Mouse (Mus musculus) left cerebral cortex, postnatal 25 days (tissue): ENCODE measurements at regions not wholly inside any gene's neighbourhood (a gene's known extent, or its start where the extent isn't known, plus 50 kb on each side); places are given as distances from the start of the nearest gene placed in this dataset.
"Not testable (repeated sequence)": the region's sequence is repeated elsewhere in the genome, so short reads cannot be mapped to it uniquely, and the experiment has no call there.

Source experiments
- DNase-seq, 2 experiments: peaks; one replicate each; pipeline ENCODE4 v3.0.0; 2022; ENCODE audit warnings: low spot score in 2 of 2, mixed read lengths in 1 of 2
- intact Hi-C: fragments of 180-260 bp; cut with DNase I; formaldehyde crosslinking; loops from one replicate; pipeline ENCODE4 v1.15.1; 2025

DNA sequence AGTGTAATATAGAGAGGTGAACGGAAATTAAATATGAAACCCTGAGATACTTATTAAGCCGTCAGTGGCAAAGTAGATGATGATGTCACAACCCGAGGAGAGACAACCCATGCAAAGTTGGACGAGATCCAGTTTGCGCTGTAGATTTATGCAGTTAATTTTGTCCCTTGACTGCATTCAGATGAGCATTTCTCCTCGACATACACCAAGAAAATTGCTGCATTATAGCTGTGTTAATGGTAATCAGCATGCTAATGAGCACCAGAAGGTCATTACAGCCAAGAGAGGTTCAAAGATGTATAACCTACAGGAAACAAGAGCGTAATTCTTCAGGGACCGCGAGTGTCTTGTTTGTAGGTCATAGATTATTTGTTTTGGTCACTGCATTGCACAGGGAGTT, 313.2 kb downstream of the Rbm26 start:
- intact Hi-C loops, result no loop called here
- DNase-seq, result no peak

DNA sequence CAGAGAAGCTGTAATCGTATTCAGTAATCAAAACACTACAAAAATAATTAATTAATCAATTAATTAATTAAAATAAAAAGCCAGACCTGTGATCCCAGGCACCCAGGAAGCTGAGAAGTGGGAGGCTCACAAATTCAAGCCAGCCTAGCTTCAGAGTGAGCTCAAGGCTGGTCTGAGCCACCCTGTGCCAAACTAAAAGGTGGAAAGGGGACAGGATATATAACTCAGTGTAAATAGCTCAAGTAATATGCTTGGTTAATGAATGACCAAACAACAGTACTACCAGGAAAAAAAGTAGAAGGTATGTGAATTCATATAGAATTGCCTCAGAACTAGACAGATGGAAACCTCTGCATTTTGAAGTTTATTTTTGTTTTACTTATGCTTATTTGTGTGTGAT, 321.2 kb downstream of the Rbm26 start:
- no peak for DNase-seq
- intact Hi-C loops, result no loop called here

DNA sequence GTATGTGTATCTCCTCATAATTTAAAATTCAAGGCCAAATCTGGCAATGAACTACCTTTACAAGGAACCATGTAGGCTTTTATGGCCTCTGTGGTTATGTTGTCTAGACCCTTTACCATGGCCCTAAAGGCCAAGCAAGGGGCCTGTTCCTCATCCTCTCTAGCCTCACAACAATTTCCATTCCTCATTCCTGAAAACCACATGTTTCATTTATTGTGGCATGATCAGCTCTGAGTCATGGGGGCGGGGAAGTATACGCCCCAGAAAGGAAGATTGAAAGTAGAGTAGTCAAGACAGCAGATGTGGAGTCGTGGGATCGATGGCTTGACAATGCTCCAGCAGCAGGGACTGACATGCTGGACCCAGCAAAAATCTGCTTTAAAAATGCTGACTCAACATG, 326.8 kb upstream of the Rnf219 start:
- intact Hi-C loops, result no loop called here
- DNase-seq, result no peak

DNA sequence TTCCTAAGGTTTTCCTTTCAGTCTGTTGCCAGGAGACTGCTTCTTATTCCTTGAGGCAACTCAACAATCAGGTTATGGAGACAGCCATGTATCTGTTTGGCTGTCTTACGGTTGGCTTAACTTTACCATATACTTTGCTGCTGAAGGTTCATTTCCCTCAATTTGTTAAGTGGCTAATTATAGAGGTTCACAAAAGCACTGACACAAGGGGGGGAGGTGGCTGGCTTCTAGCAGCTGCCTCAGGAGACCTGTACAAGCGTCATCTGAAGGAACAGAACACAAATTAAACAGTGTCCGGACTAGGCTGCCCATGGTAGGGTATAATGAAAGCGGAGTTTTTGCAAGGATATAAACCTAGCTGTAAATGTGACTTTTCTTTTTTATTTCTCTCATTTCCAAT, 305.0 kb upstream of the Rnf219 start:
- DNase-seq, result no peak
- intact Hi-C loops, result no loop called here

DNA sequence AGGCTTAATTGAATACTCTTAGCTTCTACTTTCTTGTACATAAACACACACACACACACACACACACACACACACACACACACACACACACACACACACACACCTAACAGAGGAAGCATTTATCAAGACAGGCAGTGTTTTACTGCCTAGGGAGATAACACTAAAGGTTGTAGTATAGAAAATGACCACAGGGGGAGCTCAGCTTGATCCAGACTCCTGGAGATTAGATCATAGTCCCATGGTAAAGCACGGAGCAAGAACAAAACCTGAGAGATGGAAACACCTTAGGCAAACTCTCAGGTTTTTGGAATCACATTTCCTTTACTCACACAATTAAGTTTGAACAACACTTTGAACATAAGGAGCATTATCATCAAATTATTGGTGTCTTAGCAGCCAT, 302.5 kb upstream of the Rnf219 start:
- intact Hi-C loops, result no loop called here
- DNase-seq, result no peak

DNA sequence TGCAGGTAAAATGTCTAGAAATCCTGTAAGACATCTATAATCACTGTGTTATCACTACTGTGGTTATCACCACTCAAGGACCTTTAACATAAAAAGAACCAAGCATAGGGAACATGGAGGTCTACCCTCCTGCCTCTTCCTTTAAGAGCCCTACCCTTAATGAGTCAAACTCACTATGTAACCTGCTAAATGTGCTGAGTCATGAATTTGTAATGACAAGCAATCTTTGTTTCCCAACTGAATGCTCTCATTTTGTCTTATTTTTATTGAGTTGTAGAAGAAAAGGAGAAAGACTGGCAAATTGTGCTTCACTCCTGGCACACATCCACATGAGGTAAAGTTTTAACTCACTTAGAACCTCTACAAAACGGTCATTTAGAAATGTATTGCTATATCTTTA, 301.8 kb upstream of the Rnf219 start:
- no peak for DNase-seq
- intact Hi-C loops, result no loop called here

DNA sequence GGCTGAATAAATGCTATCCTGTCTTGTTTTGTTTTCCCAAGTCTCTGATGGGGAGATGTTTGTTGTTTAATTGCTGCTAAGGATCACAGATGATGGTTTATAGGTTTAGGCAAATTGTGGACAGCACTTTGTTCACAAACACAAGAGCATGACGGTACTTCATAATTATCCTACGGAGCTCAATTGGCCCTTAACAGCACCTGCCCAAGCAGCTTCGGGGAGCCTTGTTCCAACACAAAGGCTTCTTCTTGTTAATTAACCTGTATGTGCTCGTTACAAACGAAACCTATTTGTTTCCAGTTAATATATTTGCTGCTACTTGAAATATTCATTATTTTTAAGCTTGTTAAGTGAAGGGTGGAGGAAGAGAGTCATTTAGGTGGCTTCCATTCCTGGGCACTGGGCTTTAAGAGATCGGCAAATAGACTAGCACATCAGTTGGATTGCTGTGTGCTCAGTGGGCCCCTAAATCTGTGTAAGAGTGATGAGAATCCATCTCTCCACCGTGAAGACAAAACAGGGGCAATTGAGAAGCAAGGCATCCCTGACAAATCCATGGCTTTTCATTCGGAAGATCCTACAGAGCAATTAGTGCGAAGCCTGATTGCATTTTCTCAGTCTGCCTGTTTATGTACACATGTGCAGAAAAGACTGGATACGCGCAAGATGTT, 299.6 kb upstream of the Rnf219 start:
- no peak for DNase-seq
- intact Hi-C loops, result no loop called here

DNA sequence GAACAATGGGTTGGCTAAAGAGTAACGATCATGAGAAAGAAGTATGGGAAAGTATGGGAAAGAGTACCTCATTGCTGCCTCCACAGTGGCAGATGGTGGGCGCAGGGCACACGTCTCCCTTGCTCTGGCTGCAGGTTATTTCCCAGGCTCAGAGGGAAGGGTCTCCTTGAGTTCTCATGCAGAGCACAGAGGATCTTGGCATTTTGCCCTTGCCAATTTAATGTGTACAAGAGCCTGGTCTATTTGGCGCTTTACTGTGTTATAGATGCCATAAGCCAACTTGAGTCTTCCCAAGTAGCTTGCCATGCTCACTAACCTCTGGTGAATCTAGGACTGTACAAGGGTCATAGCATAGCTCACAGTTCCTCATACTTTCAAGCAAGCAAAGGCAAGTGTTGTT, 296.7 kb upstream of the Rnf219 start:
- intact Hi-C loops, result loop anchor here (10.0 kb wide), 2 partner anchors 294 to 1104 kb away; partner anchors contain the start of gene Rnf219

DNA sequence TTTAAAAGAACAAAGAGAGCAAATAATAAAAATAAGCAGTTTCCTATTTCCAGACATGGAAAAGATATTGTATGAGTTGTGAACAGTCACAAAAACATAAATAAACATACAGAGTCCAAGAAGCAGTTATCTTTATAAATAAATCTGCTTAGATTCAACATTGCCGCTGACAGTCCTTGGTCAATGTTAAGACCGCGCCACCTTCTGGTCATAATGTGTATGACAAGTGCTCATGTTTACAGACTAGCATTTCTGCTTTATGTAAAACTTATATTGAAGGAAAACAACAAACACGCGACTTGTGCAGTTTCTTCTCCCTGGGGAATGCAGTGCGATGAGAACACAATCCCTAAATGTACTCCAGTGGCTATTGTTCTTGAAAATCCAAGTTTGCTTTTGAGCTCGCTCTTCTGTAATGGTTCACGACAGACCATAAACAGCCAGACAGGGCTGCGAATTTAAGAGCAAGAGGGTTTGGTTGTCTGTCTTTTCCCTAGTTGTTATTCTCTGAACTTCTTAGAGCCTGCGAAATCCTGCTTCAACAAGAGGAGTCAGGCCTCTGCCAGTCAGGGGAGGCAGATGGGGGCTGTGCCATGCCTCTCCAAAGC, 291.6 kb upstream of the Rnf219 start:
- intact Hi-C loops, result loop anchor here (2.0 to 10.0 kb wide), 4 partner anchors 289 to 1099 kb away; partner anchors contain the start of gene Rnf219
- peak; percentile 82 to 83 for DNase-seq

More for the DNA sequence above, 296.7 kb upstream of the Rnf219 start:
- no peak for DNase-seq

DNA sequence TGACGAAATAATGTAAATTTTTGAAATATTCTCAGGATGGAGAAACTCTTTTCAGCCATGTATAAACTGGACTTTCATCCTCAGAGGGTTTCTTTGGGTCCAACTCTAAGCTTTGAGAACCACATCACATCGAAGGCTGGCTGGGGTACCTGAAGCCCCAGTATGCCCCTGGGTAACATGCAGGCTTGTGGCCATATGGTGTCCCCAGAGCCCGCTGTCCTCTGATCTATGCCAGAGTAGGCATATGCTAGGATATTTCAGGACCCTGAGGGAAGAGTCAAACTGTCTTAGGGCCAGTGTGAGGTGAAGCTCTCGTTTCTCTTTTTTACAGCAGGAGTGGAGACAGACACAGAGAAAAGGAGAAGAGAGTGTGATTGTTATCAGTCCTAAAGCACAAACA, 289.6 kb upstream of the Rnf219 start:
- intact Hi-C loops, result loop anchor here (2.0 to 10.0 kb wide), 3 partner anchors 287 to 1097 kb away; partner anchors contain the start of gene Rnf219
- DNase-seq, result no peak

DNA sequence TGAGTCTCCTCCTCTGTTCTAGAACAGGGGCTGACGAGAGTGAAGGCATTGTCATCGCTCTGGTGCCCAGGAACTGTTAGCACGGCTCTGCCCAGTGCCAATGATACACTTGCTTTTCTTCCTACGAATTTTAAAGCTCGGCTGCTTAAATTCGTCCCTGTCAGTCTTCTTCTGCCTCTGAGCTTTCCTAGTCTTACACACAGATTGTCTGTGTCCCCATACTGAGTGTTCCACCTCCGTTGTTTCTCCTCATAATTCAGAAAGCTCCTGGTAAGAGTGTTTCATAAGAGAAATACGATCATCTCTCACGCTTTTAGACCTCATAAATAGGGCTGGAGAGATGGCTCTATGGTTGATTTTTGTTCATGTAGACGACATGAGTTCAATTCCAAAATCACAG, 282.9 kb upstream of the Rnf219 start:
- peak in 1 of 2 experiments; percentile 17 for DNase-seq
- intact Hi-C loops, result no loop called here

DNA sequence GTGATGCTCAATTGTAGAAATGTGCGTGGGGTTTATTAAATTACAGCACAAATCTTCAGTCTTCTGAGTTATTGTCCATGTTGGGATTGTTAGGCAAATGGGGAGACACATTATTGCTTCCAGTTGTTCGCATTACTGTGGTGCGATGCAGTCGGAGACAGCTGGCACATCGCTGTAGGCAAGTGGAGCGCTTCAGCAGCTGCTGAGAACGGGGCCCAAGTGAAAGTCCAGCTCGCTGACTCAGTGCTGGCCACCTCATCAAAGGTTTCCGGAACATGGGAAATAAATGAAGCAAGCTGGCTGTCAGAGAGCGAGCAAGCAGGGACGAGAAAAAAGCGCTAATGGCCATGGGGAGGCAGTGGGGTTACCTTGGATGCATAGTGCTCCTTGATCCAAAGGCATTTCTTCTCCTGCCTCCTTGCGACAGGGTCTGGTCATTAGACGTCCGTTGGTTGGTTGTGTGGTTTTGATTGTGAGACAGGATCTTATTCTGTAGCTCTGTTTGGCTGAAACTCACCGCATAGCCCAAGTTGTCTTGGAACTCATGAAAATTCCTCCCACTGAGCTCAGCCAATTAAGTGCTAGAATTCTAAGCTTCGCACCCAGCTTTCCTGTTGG, 274.0 kb upstream of the Rnf219 start:
- no peak for DNase-seq
- intact Hi-C loops, result no loop called here

DNA sequence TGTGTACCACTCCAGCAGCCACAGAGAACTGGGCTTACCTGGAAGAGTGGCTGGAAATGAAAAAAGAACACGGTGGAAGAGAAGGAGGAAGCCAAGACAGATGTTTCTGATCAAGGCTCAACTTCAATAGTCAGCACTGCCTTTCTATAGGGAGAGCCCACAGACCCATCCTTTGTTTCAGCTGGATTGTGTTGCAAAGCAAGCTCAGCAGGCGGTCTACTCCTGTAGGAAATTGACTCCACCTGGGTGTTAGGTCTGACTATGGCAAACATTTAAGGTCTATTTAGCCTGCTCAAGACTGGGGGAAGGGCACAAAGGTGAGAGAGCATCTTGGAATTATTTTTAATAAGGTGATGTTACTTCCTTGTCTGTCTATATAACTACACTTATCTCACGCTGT, 266.9 kb upstream of the Rnf219 start:
- intact Hi-C loops, result no loop called here

DNA sequence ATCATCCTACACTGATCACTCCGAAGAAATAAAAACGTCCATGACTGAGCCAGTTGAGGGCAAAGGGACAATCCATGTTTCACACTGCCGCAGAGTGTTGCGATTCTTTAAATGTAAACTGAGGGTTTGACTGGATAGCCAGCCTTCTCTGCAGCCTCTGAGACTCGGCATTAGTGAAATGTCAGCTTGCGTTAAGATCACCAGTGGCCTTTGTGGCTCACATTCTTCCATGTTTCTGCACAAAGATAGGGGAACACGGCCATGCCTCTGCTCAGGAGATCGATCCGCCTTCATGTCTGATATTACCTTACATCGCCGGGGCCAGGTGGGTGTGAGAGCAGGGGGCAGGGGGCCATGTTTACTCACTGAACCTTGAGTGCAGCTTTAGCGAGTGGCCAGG, 262.6 kb upstream of the Rnf219 start:
- no peak for DNase-seq
- intact Hi-C loops, result no loop called here

More for the DNA sequence above, 266.9 kb upstream of the Rnf219 start:
- no peak for DNase-seq

DNA sequence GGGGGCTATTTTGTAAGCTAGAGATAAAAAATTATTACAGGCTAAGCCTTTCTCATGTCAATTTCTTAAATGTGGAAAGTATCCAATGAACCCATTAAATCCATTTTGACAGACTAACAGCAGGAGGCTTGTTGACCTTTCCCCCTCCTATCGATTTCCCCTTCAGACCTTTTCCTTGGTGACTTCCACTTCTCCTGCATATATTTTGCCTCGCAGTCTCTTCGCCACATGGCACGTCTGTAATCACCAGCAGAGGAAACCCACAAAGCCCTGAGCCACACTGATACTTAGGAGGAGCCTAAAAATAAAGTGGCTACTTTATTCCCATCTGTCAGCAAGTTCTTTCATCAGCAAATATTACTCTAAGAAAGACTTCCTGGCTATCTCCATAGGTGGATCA, 247.5 kb upstream of the Rnf219 start:
- intact Hi-C loops, result no loop called here

DNA sequence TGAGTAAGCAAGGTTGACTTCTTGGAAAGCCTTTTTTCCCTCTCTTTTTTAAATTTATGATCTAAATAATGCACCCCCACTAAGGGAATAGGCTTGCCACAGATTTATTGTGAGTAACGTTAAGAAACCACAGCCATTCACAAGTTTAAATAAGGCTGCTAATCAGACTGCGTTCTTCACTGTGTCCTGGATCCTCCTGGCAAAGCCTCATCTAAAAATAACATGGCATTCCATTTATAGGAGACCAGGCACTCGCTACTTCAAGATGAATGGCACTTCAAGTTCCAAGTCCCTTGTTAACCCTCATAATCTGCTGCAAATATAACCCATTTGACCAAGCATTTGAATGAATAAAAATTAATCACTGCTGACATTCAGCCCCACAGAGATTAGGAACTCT, 211.8 kb upstream of the Rnf219 start:
- peak in 1 of 2 experiments; percentile 19 for DNase-seq
- intact Hi-C loops, result no loop called here

More for the DNA sequence above, 247.5 kb upstream of the Rnf219 start:
- DNase-seq, result no peak

DNA sequence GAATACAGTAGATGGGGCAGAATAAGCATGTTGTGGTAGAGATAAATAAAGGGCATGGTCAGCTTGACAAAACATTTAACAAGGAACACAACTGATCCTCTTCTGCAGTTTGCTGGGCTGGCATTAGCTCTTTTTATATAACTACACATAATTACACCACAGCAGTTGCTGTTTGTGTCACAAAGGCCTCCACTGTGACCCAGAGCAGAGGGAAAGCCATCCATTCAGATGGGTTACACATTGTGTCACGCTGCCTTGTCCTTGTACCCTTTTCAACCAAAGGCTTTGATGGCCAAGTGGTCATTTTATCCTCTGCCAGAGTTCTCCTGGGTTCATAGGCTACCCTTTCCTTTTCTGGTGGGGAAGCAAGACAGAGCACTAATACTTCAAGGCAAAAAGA, 209.6 kb upstream of the Rnf219 start:
- intact Hi-C loops, result no loop called here
- no peak for DNase-seq

DNA sequence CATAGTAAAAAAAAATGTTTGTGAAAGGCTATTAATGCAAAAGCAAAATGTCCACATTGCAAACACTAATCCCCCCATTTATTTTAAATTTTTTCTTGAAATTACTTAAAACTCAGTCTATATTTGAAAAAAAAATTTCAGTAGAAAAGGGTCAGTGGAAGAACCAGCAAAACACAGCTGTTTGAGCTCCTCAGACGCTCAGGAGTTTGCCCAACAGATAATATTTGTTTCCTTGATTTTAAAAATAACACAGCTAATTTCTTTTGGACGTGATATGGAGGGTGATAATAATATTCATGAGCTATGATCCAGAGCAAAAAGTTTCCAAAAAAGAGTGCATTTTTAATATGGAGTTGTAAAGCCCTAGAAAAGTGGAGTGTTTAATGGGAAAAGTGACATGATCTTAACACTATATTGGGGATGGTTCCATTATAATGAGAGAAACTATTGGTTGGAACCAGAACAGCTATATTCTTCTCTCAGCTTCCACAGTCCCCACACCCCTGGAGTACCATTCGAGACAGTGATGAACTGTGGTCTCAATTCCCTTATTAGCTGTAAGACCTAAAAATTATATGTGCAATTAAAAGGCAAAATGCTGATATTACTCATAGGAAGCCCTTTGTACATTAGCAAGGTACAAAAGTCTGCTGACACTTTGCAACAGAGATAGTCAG, 209.0 kb upstream of the Rnf219 start:
- intact Hi-C loops, result no loop called here
- DNase-seq, result no peak

DNA sequence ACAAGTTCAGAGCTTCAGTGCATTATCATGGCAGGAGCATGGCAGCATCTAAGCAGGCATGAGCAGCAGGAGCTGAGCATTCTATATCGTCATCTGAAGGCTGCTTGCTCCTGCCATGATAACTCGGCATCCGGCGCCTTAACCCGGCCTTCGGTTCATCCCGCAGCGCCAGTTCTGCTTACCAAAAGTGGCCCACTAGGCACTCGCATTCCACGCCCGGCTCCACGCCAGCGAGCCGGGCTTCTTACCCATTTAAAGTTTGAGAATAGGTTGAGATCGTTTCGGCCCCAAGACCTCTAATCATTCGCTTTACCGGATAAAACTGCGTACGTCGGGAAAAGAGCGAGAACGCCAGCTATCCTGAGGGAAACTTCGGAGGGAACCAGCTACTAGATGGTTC, 193.2 kb upstream of the Rnf219 start:
- intact Hi-C loops, result not testable (repeated sequence)
- peak; percentile 91 to 94 for DNase-seq

DNA sequence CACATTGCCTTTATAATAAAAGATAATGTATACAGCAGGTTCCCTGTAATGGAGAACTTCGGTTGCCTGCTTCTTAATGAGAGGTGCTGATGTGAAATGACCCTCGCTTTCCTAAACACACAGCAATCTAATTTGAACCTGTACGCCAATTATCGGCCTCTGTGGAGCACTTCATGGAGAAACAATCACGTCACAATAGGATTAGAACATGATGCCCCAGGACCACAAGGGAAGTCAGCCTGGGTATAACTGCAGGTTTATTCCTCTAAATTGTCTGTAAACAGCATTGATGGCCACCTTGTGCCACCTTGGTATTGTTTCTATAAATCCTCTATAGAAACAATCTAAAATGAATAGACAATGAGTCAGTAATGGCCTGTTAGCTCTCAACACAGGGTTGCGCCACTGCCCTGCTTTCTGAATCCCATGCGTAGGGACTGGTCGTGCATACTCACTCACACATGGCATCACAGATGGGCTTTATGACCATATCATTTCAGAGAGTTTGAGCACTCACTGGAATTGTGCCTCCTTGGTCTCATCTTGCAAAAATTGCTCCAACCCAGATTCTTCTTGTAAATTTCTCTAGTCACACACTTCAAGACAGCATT, 179.9 kb upstream of the Rnf219 start:
- intact Hi-C loops, result no loop called here

More for the DNA sequence above, 179.9 kb upstream of the Rnf219 start:
- no peak for DNase-seq
